Mouse (Mus musculus) gastrocnemius, postnatal 4 days (tissue): Measurements from ENCODE around the gene Smad9. TPM values are rescaled to one million over a fixed set of nuclear protein-coding genes. Genes with fewer than 3 reads are reported as not detected.
A peak's percentile ranks its signal among the peaks of the same experiment; 100 is the strongest.
"Not testable (repeated sequence)": the region's sequence is repeated elsewhere in the genome, so short reads cannot be mapped to it uniquely, and the experiment has no call there.

Experiments
- DNase-seq, 2 experiments: peaks; one replicate each; pipeline ENCODE4 v3.0.0; 2021 to 2022; ENCODE audit warnings: low spot score in 2 of 2, mixed read lengths in 2 of 2
- total RNA-seq, 2 experiments: library from RNA; stranded (reverse); gene quantifications; 2 replicates each; pipeline ENCODE4 v1.2.3; 2021

Smad9 gene
- total RNA-seq, 2 experiments from 2014 or later: 0.47 to 0.64 TPM

GRCm38 (mm10) chr3:54756058-54756457, 676 bp downstream of the Smad9 start:
- DNase-seq: no peak

- DNase-seq: no peak
Measured at GRCm38 (mm10) chr3:54757446-54757845, 2.1 kb downstream of the Smad9 start.

- no peak for DNase-seq
Measured at GRCm38 (mm10) chr3:54759211-54759610, 3.8 kb downstream of the Smad9 start.

GRCm38 (mm10) chr3:54760321-54761115, 5.1 kb downstream of the Smad9 start:
- DNase-seq: no peak

- DNase-seq: no peak
Measured at GRCm38 (mm10) chr3:54761258-54761657, 5.9 kb downstream of the Smad9 start.

- DNase-seq: peak in 1 of 2 experiments; percentile 14
Measured at GRCm38 (mm10) chr3:54764418-54764817, 9.0 kb downstream of the Smad9 start.

GRCm38 (mm10) chr3:54765521-54765920, 10.1 kb downstream of the Smad9 start:
- not testable (repeated sequence) for DNase-seq

- no peak for DNase-seq
Measured at GRCm38 (mm10) chr3:54766034-54766433, 10.7 kb downstream of the Smad9 start.

GRCm38 (mm10) chr3:54766811-54767210, 11.4 kb downstream of the Smad9 start:
- no peak for DNase-seq

GRCm38 (mm10) chr3:54768592-54768991, 13.2 kb downstream of the Smad9 start:
- DNase-seq: no peak

GRCm38 (mm10) chr3:54769349-54770275, 14.2 kb downstream of the Smad9 start:
- no peak for DNase-seq

- no peak for DNase-seq
Measured at GRCm38 (mm10) chr3:54773613-54774012, 18.2 kb downstream of the Smad9 start.

- no peak for DNase-seq
Measured at GRCm38 (mm10) chr3:54775989-54776631, 20.7 kb downstream of the Smad9 start.

- DNase-seq: no peak
Measured at GRCm38 (mm10) chr3:54790601-54791000, 35.2 kb downstream of the Smad9 start.

GRCm38 (mm10) chr3:54791822-54792677, 36.7 kb downstream of the Smad9 start:
- DNase-seq: no peak

GRCm38 (mm10) chr3:54793762-54794161, 38.4 kb downstream of the Smad9 start:
- no peak for DNase-seq

- no peak for DNase-seq
Measured at GRCm38 (mm10) chr3:54795379-54795778, 40.0 kb downstream of the Smad9 start.

- DNase-seq: no peak
Measured at GRCm38 (mm10) chr3:54795806-54796205, 40.4 kb downstream of the Smad9 start.

- DNase-seq: peak in 1 of 2 experiments; percentile 30
Measured at GRCm38 (mm10) chr3:54797211-54797610, 41.8 kb downstream of the Smad9 start.

GRCm38 (mm10) chr3:54803713-54804112, 48.3 kb downstream of the Smad9 start:
- no peak for DNase-seq
